Mouse (Mus musculus) lung, embryonic 15.5 days (tissue): Measurements from ENCODE around the gene Sept9. TPM values are rescaled to one million over a fixed set of nuclear protein-coding genes. Genes with fewer than 3 reads are reported as not detected.

Experiments
- ATAC-seq: fragments of 200-750 bp; cut with Nextera tagmentation; 2 replicates; pipeline ENCODE4 v1.8.0; 2017; ENCODE audit warnings: moderate number of reproducible peaks, borderline replicate concordance; ENCODE audit not compliant: low FRiP score, low TSS enrichment; ENCODE audit errors: extremely low read depth
- H3K27ac ChIP-seq: fragments of 300-500 bp; sonication (generic); 2 replicates; pipeline ENCODE4 v1.5.1; 2015; ENCODE audit warnings: moderate library complexity, mild to moderate bottlenecking, inconsistent platforms
- H3K27me3 ChIP-seq: fragments of 300-500 bp; sonication (generic); 2 replicates; pipeline ENCODE4 v1.6.1; 2015; ENCODE audit warnings: inconsistent platforms
- H3K36me3 ChIP-seq: fragments of 300-500 bp; sonication (generic); 2 replicates; pipeline ENCODE4 v1.6.1; 2015; ENCODE audit warnings: inconsistent platforms
- H3K4me1 ChIP-seq: fragments of 300-500 bp; sonication (generic); 2 replicates; pipeline ENCODE4 v1.6.1; 2015; ENCODE audit warnings: inconsistent platforms
- H3K4me2 ChIP-seq: fragments of 300-500 bp; sonication (generic); 2 replicates; pipeline ENCODE4 v1.6.1; 2015; ENCODE audit warnings: inconsistent platforms, mild to moderate bottlenecking, moderate library complexity
- H3K4me3 ChIP-seq: fragments of 300-500 bp; sonication (generic); 2 replicates; pipeline ENCODE4 v1.5.1; 2015; ENCODE audit warnings: mild to moderate bottlenecking, inconsistent platforms
- H3K9ac ChIP-seq: fragments of 300-500 bp; sonication (generic); 2 replicates; pipeline ENCODE4 v1.6.1; 2015; ENCODE audit warnings: inconsistent platforms
- H3K9me3 ChIP-seq: fragments of 300-500 bp; sonication (generic); 2 replicates; pipeline ENCODE4 v1.6.1; 2016; ENCODE audit warnings: inconsistent platforms
- WGBS: fragments of 180-500 bp; shearing (Covaris S2); methylation state at CpG from one replicate; pipeline ENCODE4 v1.1.7; 2015; 5-methylcytosine and 5-hydroxymethylcytosine counted together
- polyA plus RNA-seq: library from polyadenylated mRNA; unstranded; fragments of >200 nt; fragmentation: Nextera tagmentation; extraction: Ambion mirVana; gene quantifications from 2 replicates; pipeline ENCODE4 v1.2.1, GENCODE M21; 2015

Gene Sept9
- polyA plus RNA-seq, 1 experiment from 2014 or later, result 145 TPM

DNA sequence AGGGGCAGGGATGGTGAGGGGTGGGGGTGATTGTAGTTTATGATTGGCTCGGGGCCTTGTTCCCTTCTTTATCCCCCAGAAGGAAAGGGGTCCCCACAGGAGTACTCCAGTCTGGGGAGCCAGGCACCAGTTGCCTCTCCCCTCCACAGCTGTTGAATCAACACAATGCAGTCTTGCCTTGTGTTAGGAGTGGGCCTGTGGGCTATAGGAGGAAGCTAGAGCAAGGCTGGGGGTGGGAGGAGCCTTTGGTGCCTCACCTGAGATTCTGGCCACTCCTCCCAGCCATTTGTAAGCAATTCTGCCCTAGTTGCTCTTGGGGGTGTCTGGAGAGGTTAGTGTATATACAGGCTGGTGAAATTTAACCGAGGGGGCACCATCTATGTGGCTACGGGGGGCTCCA lies 88.3 kb downstream of the Sept9 start:
- no peaks in the 10 kb centered on the region for H3K9me3 ChIP-seq
- H3K9ac ChIP-seq, result no peak overlapping the region
- no peak overlapping the region for H3K4me3 ChIP-seq
- WGBS, result 77% methylated on average over 3 of the region's 3 CpGs
- H3K4me2 ChIP-seq, result no peak overlapping the region
- peaks cover 31% of the 10 kb centered on the region for H3K4me1 ChIP-seq
- no peak for ATAC-seq
- peaks cover 25% of the 10 kb centered on the region for H3K36me3 ChIP-seq
- no peaks in the 10 kb centered on the region for H3K27me3 ChIP-seq
- H3K27ac ChIP-seq, result no peak overlapping the region

DNA sequence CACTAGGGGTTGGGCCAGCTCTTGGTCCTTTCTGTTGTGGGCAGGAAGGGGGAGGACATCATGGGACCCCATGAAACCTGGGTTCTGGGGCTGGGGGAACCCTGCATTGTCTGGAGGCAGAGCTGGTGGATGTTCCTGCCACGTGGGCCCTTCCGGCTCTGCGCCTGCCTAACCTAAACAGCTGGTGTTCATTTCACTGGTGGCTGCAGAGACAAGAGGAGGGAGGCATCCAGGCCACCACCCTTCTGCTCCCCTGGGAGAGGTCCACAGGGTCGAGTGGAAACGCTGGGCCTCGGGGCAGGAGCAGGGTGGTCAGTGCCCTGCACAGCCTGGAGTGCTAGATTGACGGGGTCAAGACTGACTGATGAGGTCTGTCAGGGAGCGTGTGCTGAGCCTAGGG lies 89.3 kb downstream of the Sept9 start:
- 72% methylated on average over 8 of the region's 8 CpGs for WGBS
- Histone ChIP-seq H3K4me2 (no peak overlapping the region), H3K9ac (no peak overlapping the region), H3K4me1 (peaks cover 21% of the 10 kb centered on the region), H3K27me3 (no peaks in the 10 kb centered on the region), H3K36me3 (peaks cover 25% of the 10 kb centered on the region), H3K27ac (no peak overlapping the region), H3K4me3 (no peak overlapping the region), H3K9me3 (no peaks in the 10 kb centered on the region)
- ATAC-seq, result no peak

DNA sequence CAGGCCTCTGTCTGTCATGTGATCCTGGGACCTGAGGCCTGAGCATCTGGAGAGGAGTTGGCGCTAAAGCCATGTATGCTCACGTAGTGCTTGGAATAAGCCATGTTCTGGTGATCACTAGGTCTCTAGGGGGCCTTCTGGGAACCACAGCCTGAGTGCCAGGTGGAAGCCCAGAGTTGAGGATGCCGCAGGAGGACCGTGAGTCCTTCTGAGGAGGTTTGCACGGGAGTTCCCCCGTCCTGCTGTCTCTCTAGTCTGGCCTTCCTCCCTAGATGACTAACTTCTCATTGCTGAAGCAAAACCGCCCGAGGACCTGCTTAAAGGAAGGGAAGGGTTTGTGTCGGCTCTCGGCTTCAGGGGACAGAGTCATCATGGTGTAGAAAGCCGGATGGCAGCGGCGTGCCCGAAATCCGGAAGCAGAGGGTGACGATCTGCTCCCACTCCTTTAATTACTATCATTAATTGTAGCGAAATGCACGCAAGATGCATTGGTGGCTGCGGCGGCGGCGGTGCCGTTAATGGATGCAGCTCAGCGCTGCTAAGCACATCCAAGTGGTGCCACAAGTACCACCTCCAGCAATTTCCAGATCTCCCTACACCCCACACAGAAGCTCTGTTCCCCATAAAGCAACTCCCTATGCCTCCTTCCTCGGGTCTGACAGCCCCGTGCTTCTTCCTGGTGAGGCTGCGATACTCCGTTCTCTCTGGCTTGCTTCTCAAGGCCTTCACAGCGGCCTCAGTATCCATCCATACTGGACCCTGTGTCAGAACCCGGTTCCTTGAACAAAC lies 92.0 kb downstream of the Sept9 start:
- Histone ChIP-seq H3K27ac (no peak overlapping the region), H3K4me3 (no peak overlapping the region), H3K36me3 (peaks cover 27% of the 10 kb centered on the region), H3K9me3 (no peaks in the 10 kb centered on the region), H3K4me2 (no peak overlapping the region), H3K4me1 (peaks cover 17% of the 10 kb centered on the region), H3K9ac (no peak overlapping the region), H3K27me3 (no peaks in the 10 kb centered on the region)
- no peak for ATAC-seq
- 92% methylated on average over 30 of the region's 30 CpGs for WGBS

DNA sequence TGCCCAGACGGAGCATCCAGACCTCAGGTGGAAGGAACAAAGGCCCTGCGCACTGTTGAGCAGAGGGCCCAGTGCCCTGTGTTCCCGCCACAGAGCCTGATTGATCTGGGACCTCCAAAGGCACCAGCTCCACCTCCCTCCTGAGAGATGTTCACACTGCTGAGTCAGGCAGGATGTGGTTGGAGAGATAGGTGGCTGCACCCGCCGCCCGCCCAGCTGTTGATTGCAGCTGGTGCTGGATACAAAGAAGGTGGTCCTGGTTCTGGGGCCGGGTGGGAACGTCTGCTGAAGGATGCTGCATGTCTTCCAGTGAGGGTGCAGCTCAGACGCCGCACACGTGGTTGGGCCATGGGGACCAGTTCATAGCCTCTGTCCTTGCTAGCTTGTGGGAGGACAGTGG lies 93.0 kb downstream of the Sept9 start:
- peaks cover 21% of the 10 kb centered on the region for H3K4me1 ChIP-seq
- H3K9me3 ChIP-seq, result no peaks in the 10 kb centered on the region
- H3K27me3 ChIP-seq, result no peaks in the 10 kb centered on the region
- ATAC-seq, result no peak
- no peak overlapping the region for H3K9ac ChIP-seq
- H3K36me3 ChIP-seq, result peaks cover 27% of the 10 kb centered on the region
- H3K4me2 ChIP-seq, result no peak overlapping the region
- 80% methylated on average over 11 of the region's 11 CpGs for WGBS
- no peak overlapping the region for H3K4me3 ChIP-seq
- H3K27ac ChIP-seq, result no peak overlapping the region

DNA sequence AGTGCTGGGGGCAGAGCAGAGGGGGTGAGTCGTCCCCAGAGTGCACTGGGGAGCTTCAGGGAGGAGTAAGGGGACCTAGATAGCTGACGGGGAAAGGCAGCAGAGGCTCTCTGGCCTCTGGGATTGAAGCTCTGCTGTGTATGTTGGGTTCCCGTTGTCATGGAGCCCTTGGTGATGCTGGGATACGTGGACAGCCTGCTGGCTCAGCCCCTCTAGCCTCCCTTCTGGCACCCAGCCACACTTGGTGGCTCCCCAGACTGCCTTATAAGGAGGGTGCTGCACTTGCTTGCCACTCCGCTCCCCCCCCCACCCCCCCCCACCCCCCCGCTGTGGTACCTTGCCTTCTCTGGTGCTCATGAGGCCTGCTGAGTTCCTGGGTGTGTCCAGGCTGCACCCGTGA lies 95.8 kb downstream of the Sept9 start:
- WGBS, result 60% methylated on average over 7 of the region's 7 CpGs
- Histone ChIP-seq H3K4me2 (no peak overlapping the region), H3K27ac (no peak overlapping the region), H3K4me1 (peaks cover 21% of the 10 kb centered on the region), H3K36me3 (peaks cover 30% of the 10 kb centered on the region), H3K9me3 (no peaks in the 10 kb centered on the region), H3K4me3 (no peak overlapping the region), H3K9ac (no peak overlapping the region), H3K27me3 (no peaks in the 10 kb centered on the region)
- ATAC-seq, result no peak

DNA sequence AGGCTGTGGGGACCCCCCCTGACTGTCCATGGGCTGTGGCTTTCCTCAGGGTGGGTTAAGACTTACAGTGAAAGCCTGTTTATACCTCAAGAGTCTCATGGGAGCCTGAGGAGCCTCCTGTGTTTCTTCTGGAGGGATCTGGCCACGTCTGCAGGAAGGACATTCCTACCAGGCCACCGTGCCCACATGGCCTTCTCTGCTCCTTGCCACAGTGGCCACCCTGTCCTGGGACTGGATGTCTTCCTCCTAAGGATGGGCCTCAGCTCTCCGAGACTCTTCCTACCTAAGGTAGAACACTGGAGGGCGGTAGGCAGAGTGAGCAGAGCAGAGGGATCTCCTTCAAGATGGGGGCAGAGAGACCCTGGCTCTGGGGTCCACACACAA lies 96.6 kb downstream of the Sept9 start:
- Histone ChIP-seq H3K9me3 (no peaks in the 10 kb centered on the region), H3K4me3 (no peak overlapping the region), H3K4me2 (no peak overlapping the region), H3K9ac (no peak overlapping the region), H3K27ac (peak overlapping the region; percentile 41), H3K4me1 (peaks cover 21% of the 10 kb centered on the region), H3K36me3 (peaks cover 26% of the 10 kb centered on the region), H3K27me3 (no peaks in the 10 kb centered on the region)
- 66% methylated on average over 4 of the region's 4 CpGs for WGBS
- no peak for ATAC-seq

DNA sequence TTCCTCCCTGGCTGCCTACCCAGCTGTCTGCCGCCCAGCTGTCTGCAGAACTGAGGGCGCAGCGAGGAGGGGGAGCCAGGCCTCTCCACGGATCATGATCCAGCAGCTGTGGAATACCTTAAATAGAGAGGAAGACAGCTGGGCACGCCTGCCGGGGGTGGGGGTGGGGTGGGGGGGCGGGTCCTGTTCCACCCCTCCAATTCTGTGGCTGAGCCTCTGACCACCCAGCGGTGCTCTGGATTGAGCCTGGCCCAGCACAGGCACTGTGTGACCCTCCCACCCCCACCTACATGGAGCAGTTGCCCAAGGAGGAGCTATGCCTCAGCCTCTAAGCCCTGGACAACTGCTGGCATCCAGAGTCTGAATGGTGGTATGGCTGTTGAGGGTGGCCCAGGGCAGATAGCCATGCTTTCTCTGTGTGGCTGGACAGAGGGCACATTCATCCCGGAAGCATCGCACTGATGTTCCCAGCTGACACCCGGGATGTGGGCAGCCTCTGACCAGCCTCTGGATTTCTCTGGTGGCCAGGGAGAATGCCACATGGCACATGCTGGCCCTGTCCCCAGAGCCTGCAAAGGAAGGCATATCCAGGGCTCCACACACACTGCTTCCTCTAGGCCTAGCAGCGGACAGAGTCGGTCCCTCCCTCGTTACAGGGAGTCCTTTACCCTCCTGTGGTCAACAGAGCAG lies 97.2 kb downstream of the Sept9 start:
- peak overlapping the region; percentile 41 for H3K27ac ChIP-seq

DNA sequence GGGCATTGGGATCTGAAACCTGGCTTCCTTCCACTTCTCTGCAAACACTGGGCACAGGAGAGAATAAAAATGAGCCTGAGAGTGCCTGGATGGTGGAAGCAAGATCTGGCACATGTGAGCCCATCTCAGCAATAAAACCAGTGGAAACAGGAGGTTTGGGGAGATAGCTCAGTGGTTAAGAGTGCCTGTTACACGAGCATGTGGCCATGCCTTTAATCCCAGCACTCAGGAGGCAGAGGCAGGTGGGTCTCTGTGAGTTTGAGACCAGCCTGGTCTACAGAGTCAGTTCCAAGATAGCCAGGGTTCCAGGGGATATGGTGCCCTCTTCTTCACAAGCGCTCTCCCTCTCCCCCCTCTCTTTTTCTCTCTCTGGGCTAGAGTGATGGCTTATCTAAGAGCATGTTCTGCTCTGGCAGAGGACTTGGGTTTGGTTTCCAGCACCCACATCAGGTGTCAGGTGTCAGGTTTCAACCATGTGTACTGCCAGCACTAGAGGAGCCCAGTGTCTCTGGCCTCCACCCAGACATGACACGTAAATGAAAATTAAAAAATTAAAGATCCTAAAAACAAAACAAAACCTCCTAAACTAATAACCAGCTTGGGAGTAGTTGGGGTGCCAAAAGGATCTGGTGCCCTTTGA lies 97.8 kb downstream of the Sept9 start:
- Histone ChIP-seq H3K4me3 (no peak overlapping the region), H3K4me2 (no peak overlapping the region), H3K4me1 (peaks cover 25% of the 10 kb centered on the region), H3K36me3 (peaks cover 14% of the 10 kb centered on the region; the same call in 1 of the 2 replicates), H3K9ac (no peak overlapping the region), H3K27ac (no peak overlapping the region), H3K27me3 (no peaks in the 10 kb centered on the region), H3K9me3 (no peaks in the 10 kb centered on the region)
- no peak for ATAC-seq
- WGBS, result 75% methylated on average over 3 of the region's 3 CpGs

More for the DNA sequence above, 97.2 kb downstream of the Sept9 start:
- Histone ChIP-seq H3K36me3 (peaks cover 20% of the 10 kb centered on the region; the same call in 1 of the 2 replicates), H3K27me3 (no peaks in the 10 kb centered on the region), H3K4me1 (peaks cover 21% of the 10 kb centered on the region), H3K9me3 (no peaks in the 10 kb centered on the region), H3K9ac (no peak overlapping the region), H3K4me3 (no peak overlapping the region), H3K4me2 (no peak overlapping the region)
- ATAC-seq, result peak; percentile 20; the same call in 1 of the 2 replicates
- 68% methylated on average over 14 of the region's 14 CpGs for WGBS

DNA sequence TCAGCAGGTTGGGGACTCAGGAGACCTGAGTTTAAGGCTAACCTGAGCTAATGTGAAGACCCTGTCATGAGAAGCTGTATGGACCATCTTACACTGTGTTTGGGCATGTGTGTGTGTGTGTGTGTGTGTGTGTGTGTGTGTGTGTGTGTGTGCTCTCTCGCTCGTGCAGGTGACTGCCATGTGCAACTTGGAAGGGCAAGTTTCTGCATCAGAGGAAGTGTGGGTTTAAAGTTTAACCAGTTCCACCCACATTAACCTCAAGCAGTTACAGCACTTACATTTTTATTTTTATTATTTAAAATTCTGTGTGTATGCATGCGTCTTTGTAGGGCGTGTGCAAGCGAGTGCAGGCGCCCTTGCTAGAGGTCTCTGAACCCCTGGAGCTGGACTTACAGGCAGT lies 100.3 kb downstream of the Sept9 start:
- H3K4me2 ChIP-seq, result no peak overlapping the region
- 89% methylated on average over 6 of the region's 6 CpGs for WGBS
- no peak overlapping the region for H3K4me3 ChIP-seq
- no peak overlapping the region for H3K27ac ChIP-seq
- no peaks in the 10 kb centered on the region for H3K9me3 ChIP-seq
- ATAC-seq, result no peak
- 0 out of 2 replicates have a peak, but pooled peaks cover 17% of the 10 kb centered on the region for H3K36me3 ChIP-seq
- peaks cover 31% of the 10 kb centered on the region for H3K4me1 ChIP-seq
- no peaks in the 10 kb centered on the region for H3K27me3 ChIP-seq
- no peak overlapping the region for H3K9ac ChIP-seq

DNA sequence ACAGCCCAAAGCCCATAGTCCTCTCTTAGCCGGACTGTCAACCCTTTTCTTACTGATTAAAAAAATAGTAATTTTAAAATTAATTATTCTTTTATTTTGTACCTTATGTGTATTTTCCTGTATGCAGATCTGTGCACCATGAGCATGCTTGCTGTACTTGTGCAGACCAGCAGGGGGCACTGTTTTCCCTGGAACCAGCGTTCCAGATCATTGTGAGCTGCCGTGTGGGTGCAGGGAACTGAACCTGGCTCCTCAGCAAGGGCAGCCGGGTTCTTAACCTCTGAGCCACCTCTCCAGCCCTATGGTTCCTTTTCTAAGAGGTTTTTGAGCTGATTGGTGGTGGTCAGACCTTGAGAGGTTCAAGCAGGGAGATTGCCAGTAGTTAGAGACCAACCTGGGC lies 101.3 kb downstream of the Sept9 start:
- Histone ChIP-seq H3K36me3 (0 out of 2 replicates have a peak, but pooled peaks cover 17% of the 10 kb centered on the region), H3K4me3 (no peak overlapping the region), H3K27ac (peak overlapping the region; percentile 41; the same call in 1 of the 2 replicates), H3K9me3 (no peaks in the 10 kb centered on the region), H3K4me2 (no peak overlapping the region), H3K9ac (no peak overlapping the region), H3K4me1 (peaks cover 27% of the 10 kb centered on the region), H3K27me3 (no peaks in the 10 kb centered on the region)
- no peak for ATAC-seq
- 85% methylated on average over 4 of the region's 4 CpGs for WGBS

DNA sequence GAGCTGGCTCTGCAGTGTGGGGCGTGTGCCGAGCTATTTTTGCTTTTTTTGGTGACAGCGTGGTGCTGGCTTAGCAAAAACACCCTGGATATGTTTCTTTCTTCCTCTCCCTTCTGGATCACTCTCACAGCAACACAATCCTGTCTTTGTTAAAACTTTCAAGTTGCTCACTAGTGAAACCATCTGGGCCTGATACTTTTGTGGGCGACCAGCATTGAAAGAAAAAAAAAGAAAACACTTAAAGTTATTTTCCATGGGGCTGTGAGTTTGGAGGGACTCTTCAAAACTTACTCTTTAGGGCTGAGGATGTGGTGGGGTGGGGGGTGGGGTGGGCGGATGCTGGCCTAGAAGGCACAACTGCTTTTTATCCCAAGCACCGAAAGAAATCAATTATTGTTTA lies 102.3 kb downstream of the Sept9 start:
- no peak overlapping the region for H3K4me2 ChIP-seq
- H3K9ac ChIP-seq, result no peak overlapping the region
- 0 out of 2 replicates have a peak, but pooled peaks cover 15% of the 10 kb centered on the region for H3K36me3 ChIP-seq
- 54% methylated on average over 6 of the region's 6 CpGs for WGBS
- H3K9me3 ChIP-seq, result no peaks in the 10 kb centered on the region
- 0 out of 2 replicates have a peak overlapping the region, but pooled peaks have one; percentile 17 for H3K27ac ChIP-seq
- peaks cover 28% of the 10 kb centered on the region for H3K4me1 ChIP-seq
- H3K4me3 ChIP-seq, result no peak overlapping the region
- H3K27me3 ChIP-seq, result no peaks in the 10 kb centered on the region
- ATAC-seq, result no peak

DNA sequence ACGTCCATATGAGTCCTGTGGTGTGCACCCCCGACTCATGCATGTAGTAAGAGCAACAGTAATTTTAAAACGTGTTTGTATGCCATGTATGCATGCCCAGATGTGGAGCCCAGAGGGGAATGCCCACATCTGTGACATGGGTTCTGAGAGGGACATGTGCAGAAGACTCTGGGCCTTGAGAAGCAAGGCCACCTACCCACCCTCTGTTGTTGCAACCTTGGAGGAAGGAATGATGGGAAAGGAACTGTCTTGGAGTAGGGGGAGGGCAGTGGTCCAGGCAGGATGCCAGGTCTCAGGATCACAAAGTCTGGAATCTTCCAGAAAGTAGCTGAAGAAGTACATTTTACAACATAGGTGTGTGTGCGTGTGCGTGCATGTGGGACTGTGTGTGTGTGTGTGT lies 102.9 kb downstream of the Sept9 start:
- no peak overlapping the region for H3K27ac ChIP-seq
- ATAC-seq, result no peak
- H3K4me2 ChIP-seq, result no peak overlapping the region
- peaks cover 33% of the 10 kb centered on the region for H3K4me1 ChIP-seq
- no peak overlapping the region for H3K4me3 ChIP-seq
- no peaks in the 10 kb centered on the region for H3K9me3 ChIP-seq
- H3K27me3 ChIP-seq, result no peaks in the 10 kb centered on the region
- H3K36me3 ChIP-seq, result 0 out of 2 replicates have a peak, but pooled peaks cover 15% of the 10 kb centered on the region
- 83% methylated on average over 5 of the region's 5 CpGs for WGBS
- no peak overlapping the region for H3K9ac ChIP-seq
